Mouse (Mus musculus) G1E-ER4 (cell line): ENCODE measurements at regions not wholly inside any gene's neighbourhood (a gene's known extent, or its start where the extent isn't known, plus 50 kb on each side); places are given as distances from the start of the nearest gene placed in this dataset.

Experiments used
- GATA1 ChIP-seq: IDR thresholded peaks from one replicate; pipeline ENCODE4 v1.8.0; 2012; ENCODE audit warnings: low read length, inconsistent platforms

DNA sequence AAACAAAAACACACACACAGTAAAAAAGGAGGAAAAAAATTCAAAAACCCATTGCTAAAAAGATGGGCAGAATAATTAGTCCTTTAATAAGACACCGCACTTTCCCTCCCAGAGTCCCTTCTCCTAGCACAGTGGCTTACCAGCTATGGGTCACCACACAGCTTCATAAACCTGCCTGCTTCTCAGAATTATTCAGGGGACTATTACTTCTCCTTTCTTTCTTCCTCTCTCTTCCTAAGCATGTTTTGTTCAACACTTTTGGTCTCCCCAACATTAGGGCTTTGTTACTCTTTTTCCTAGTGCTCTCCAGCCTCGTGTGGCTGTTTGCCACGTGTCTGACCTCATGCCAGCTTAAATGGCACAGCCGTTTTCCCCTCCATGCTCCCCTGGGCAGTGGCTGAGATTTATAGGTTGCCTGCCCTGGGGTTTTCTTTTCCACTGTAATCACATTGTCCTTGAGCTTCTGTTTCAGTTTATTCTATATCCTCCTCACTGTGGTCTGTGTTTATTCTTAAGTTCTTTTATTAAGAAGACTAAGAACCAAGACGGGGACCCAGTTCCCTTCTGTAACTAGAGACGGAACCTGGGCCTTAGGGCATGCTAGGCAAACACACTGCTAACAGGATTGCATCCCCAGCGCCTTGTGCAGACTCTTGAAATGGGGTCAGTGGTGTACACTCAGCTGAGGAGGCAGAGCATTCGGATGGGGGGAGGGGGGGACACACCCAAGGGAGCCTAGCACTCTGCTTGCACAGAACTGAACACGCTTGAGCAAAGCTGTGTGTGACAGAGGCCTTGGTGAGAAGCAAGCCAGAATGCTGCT is 54.2 kb upstream of the Hdhd5 start:
- no peak for TF ChIP-seq GATA1

DNA sequence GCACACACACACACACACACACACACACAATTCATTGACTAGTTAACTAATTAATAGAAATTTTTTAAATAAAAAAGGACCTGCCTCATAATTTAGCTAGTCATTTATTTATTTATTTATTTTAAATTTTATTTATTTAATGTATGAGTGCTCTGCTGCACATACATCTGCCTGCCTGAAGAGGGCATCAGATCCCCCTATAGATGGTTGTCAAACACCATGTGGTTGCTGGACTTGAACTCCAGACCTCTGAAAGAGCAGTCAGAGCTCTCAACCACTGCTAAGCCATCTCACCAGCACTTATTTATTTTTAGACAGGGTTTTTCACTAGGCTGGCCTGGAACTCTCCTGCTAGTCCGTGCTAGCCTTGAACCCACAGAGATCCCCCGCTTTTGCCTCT is 50.6 kb upstream of the Hdhd5 start:
- TF ChIP-seq GATA1 = no peak
